Mouse (Mus musculus): ENCODE measurements around the gene Olfr1390. TPM values are rescaled to one million over a fixed set of nuclear protein-coding genes. Genes with fewer than 3 reads are reported as not detected.

The Olfr1390 gene
- not detected for polyA plus RNA-seq (2012; fragmentation: generic; extraction: Trizol)

GRCm38 (mm10) chr11:49334888-49335287 lies at the start of gene Olfr1390:
Gene Olfr1390 (plus strand): TSS chr11:49335188.

GRCm38 (mm10) chr11:49304441-49304840 lies 30.5 kb upstream of the Olfr1390 start, which contains the start of gene Olfr10:
Gene Olfr10 (plus strand): TSS chr11:49304741.

GRCm38 (mm10) chr11:49322442-49322841 lies 12.5 kb upstream of the Olfr1390 start, which contains the start of gene Olfr1391:
Gene Olfr1391 (plus strand): TSS chr11:49322742.

Other genes starting within 250 kb of the Olfr1390 start
- not detected for gene Olfr1396, start 220.3 kb upstream of the Olfr1390 start, polyA plus RNA-seq (2012; fragmentation: generic; extraction: Trizol)
- not detected for gene Olfr1395, start 192.9 kb upstream of the Olfr1390 start, polyA plus RNA-seq (2012; fragmentation: generic; extraction: Trizol)
- gene Olfr1394, start 180.8 kb upstream of the Olfr1390 start, polyA plus RNA-seq (2012; fragmentation: generic; extraction: Trizol), result not detected
- gene Btnl9, start 148.0 kb upstream of the Olfr1390 start, polyA plus RNA-seq (2012; fragmentation: generic; extraction: Trizol), result under 1 TPM in 1 of 2 experiments, not detected in 1; 0.01 TPM
- 1 to 10 TPM in 1 of 2 experiments, under 1 TPM in 1; 0.35 to 2.6 TPM for gene Zfp62, start 131.9 kb upstream of the Olfr1390 start, polyA plus RNA-seq (2012; fragmentation: generic; extraction: Trizol)
- gene Mgat1, start 91.0 kb upstream of the Olfr1390 start, polyA plus RNA-seq (2012; fragmentation: generic; extraction: Trizol), result 10 to 100 TPM; 44.6 to 95.3 TPM
- gene Olfr1393, start 56.9 kb upstream of the Olfr1390 start, polyA plus RNA-seq (2012; fragmentation: generic; extraction: Trizol), result under 1 TPM in 1 of 2 experiments, not detected in 1; 0.04 TPM
- gene Olfr1392, start 49.9 kb upstream of the Olfr1390 start, polyA plus RNA-seq (2012; fragmentation: generic; extraction: Trizol), result under 1 TPM in 1 of 2 experiments, not detected in 1; 0.09 TPM
- not detected for gene Olfr10, start 30.4 kb upstream of the Olfr1390 start, polyA plus RNA-seq (2012; fragmentation: generic; extraction: Trizol)
- gene Olfr1391, start 12.4 kb upstream of the Olfr1390 start, polyA plus RNA-seq (2012; fragmentation: generic; extraction: Trizol), result not detected
- not detected for gene Olfr1389, start 87.9 kb downstream of the Olfr1390 start, polyA plus RNA-seq (2012; fragmentation: generic; extraction: Trizol)
- gene Olfr1388, start 101.4 kb downstream of the Olfr1390 start, polyA plus RNA-seq (2012; fragmentation: generic; extraction: Trizol), result under 1 TPM; 0.01 TPM
- gene Olfr1387, start 120.2 kb downstream of the Olfr1390 start, polyA plus RNA-seq (2012; fragmentation: generic; extraction: Trizol), result not detected
- gene Olfr1386, start 129.9 kb downstream of the Olfr1390 start, polyA plus RNA-seq (2012; fragmentation: generic; extraction: Trizol), result not detected
- gene Olfr1385, start 153.9 kb downstream of the Olfr1390 start, polyA plus RNA-seq (2012; fragmentation: generic; extraction: Trizol), result under 1 TPM in 1 of 2 experiments, not detected in 1; 0.01 TPM
- not detected for gene Olfr1384, start 171.5 kb downstream of the Olfr1390 start, polyA plus RNA-seq (2012; fragmentation: generic; extraction: Trizol)
- gene Olfr1383, start 184.5 kb downstream of the Olfr1390 start, polyA plus RNA-seq (2012; fragmentation: generic; extraction: Trizol), result not detected
- not detected for gene Olfr1382, start 193.1 kb downstream of the Olfr1390 start, polyA plus RNA-seq (2012; fragmentation: generic; extraction: Trizol)
- gene Olfr1381, start 208.3 kb downstream of the Olfr1390 start, polyA plus RNA-seq (2012; fragmentation: generic; extraction: Trizol), result not detected
- gene Olfr1380, start 221.7 kb downstream of the Olfr1390 start, polyA plus RNA-seq (2012; fragmentation: generic; extraction: Trizol), result not detected

Data from C3H10T1/2 (cell line).